Mouse (Mus musculus) erythroblast, embryonic 14.5 days (primary cell): ENCODE data around the gene Eif4enif1. TPM values are rescaled to one million over a fixed set of nuclear protein-coding genes. Genes with fewer than 3 reads are reported as not detected.

Experiments
- H3K27me3 ChIP-seq: 2 replicates; pipeline ENCODE4 v1.6.1; 2012; ENCODE audit warnings: inconsistent platforms; ENCODE audit not compliant: control insufficient read depth
- H3K36me3 ChIP-seq: 2 replicates; pipeline ENCODE4 v1.6.1; 2012; ENCODE audit warnings: mild to moderate bottlenecking, inconsistent platforms; ENCODE audit not compliant: control insufficient read depth
- H3K4me1 ChIP-seq: 2 replicates; pipeline ENCODE4 v1.6.1; 2012; ENCODE audit warnings: inconsistent platforms; ENCODE audit not compliant: control insufficient read depth
- H3K4me3 ChIP-seq: replicated peaks from 2 replicates; pipeline ENCODE3; 2012; ENCODE audit warnings: moderate library complexity, mild to moderate bottlenecking, inconsistent platforms
- H3K9me3 ChIP-seq: 2 replicates; pipeline ENCODE4 v1.6.1; 2012; ENCODE audit warnings: low read length, inconsistent platforms, mixed read lengths; ENCODE audit not compliant: control insufficient read depth
- GATA1 ChIP-seq: IDR thresholded peaks from 2 replicates; pipeline ENCODE4 v1.6.1; 2012; ENCODE audit warnings: low read length, inconsistent platforms, mixed read lengths
- TAL1 ChIP-seq: IDR thresholded peaks from 3 replicates; pipeline ENCODE4 v1.6.1; 2012; ENCODE audit warnings: low read length, inconsistent platforms, mixed read lengths
- polyA plus RNA-seq: library from polyadenylated mRNA; stranded (reverse); fragments of >175 nt; gene quantifications from 2 replicates; pipeline ENCODE4 v1.2.3, GENCODE M21; 2012

The Eif4enif1 gene
- polyA plus RNA-seq, 1 experiment, result 7.0 TPM

- no peaks in the 10 kb centered on the region for H3K9me3 ChIP-seq
- H3K4me3 ChIP-seq, result peak overlapping the region; percentile 92
- peaks cover 64% of the 10 kb centered on the region for H3K4me1 ChIP-seq
- no peak for TF ChIP-seq GATA1
- TF ChIP-seq TAL1, result no peak
- peaks cover 20% of the 10 kb centered on the region for H3K27me3 ChIP-seq
- peaks cover 26% of the 10 kb centered on the region for H3K36me3 ChIP-seq
Measured at GRCm38 (mm10) chr11:3289803-3290639, 87.8 kb downstream of the Eif4enif1 start.

- Histone ChIP-seq H3K9me3 (no peaks in the 10 kb centered on the region), H3K4me1 (peaks cover 68% of the 10 kb centered on the region), H3K27me3 (peaks cover 20% of the 10 kb centered on the region), H3K4me3 (peak overlapping the region; percentile 92), H3K36me3 (peaks cover 33% of the 10 kb centered on the region)
- no peak for TF ChIP-seq GATA1
- no peak for TF ChIP-seq TAL1
Measured at GRCm38 (mm10) chr11:3290640-3291310, 88.6 kb downstream of the Eif4enif1 start.

DNA sequence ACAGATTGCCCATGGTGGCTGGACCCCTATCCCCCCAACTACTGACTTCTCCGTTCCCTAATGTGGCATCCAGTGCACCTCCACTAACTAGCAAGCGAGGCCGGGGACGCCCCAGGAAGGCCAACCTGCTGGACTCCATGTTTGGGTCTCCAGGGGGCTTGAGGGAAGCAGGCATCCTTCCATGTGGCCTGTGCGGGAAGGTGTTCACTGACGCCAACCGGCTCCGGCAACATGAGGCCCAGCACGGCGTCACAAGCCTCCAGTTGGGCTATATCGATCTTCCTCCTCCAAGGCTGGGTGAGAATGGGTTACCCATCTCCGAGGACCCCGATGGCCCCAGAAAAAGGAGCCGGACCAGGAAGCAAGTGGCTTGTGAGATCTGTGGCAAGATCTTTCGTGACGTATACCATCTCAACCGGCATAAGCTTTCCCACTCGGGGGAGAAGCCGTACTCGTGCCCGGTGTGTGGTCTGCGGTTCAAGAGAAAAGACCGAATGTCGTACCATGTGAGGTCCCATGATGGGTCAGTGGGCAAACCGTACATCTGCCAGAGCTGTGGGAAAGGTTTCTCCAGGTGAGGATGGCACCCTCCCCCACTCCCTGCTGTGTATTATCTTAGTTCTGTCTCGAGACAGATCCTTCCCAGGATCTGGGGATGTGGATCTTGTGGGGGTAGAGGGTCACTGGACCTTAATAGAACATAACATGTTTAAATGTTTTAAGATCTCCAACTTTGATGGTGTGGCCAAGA is 89.3 kb downstream of the Eif4enif1 start:
- peaks cover 40% of the 10 kb centered on the region for H3K36me3 ChIP-seq
- TF ChIP-seq TAL1, result no peak
- no peak for TF ChIP-seq GATA1
- peak overlapping the region; percentile 92 for H3K4me3 ChIP-seq
- peaks cover 73% of the 10 kb centered on the region for H3K4me1 ChIP-seq
- H3K9me3 ChIP-seq, result no peaks in the 10 kb centered on the region
- peaks cover 20% of the 10 kb centered on the region for H3K27me3 ChIP-seq

- peak overlapping the region; percentile 92 for H3K4me3 ChIP-seq
- TF ChIP-seq TAL1, result no peak
- TF ChIP-seq GATA1, result no peak
- no peaks in the 10 kb centered on the region for H3K9me3 ChIP-seq
- peaks cover 19% of the 10 kb centered on the region for H3K27me3 ChIP-seq
- peaks cover 73% of the 10 kb centered on the region for H3K4me1 ChIP-seq
- H3K36me3 ChIP-seq, result peaks cover 46% of the 10 kb centered on the region
Measured at GRCm38 (mm10) chr11:3292062-3292421, 89.8 kb downstream of the Eif4enif1 start.

- Histone ChIP-seq H3K36me3 (peaks cover 53% of the 10 kb centered on the region), H3K4me3 (peak overlapping the region; percentile 92), H3K9me3 (no peaks in the 10 kb centered on the region), H3K27me3 (peaks cover 15% of the 10 kb centered on the region), H3K4me1 (peaks cover 73% of the 10 kb centered on the region)
- TF ChIP-seq TAL1 (no peak), GATA1 (no peak)
Measured at GRCm38 (mm10) chr11:3292711-3293249, 90.6 kb downstream of the Eif4enif1 start.

- H3K4me1 ChIP-seq, result peaks cover 70% of the 10 kb centered on the region
- peaks cover 59% of the 10 kb centered on the region for H3K36me3 ChIP-seq
Measured at GRCm38 (mm10) chr11:3293361-3293760, 91.2 kb downstream of the Eif4enif1 start.

More at GRCm38 (mm10) chr11:3293361-3293760, 91.2 kb downstream of the Eif4enif1 start:
- no peaks in the 10 kb centered on the region for H3K9me3 ChIP-seq
- peak overlapping the region; percentile 92 for H3K4me3 ChIP-seq
- TF ChIP-seq TAL1, result no peak
- no peak for TF ChIP-seq GATA1
- peaks cover 9% of the 10 kb centered on the region for H3K27me3 ChIP-seq

Other genes with a start within 250 kb of the Eif4enif1 start
- 0.41 and 0.42 TPM in 2 replicates for gene Sfi1, start 8.9 kb upstream of the Eif4enif1 start, polyA plus RNA-seq
- 3.4 and 5.6 TPM in 2 replicates for gene Drg1, start 64.0 kb downstream of the Eif4enif1 start, polyA plus RNA-seq
- 1.8 and 2.0 TPM in 2 replicates for gene Patz1, start 86.5 kb downstream of the Eif4enif1 start, polyA plus RNA-seq
- 0.07 TPM in 1 of 2 replicates, not detected in the other for gene Pik3ip1, start 128.0 kb downstream of the Eif4enif1 start, polyA plus RNA-seq
- gene Limk2, start 206.8 kb downstream of the Eif4enif1 start, polyA plus RNA-seq, result 1.4 and 1.6 TPM in 2 replicates
- 0.06 and 0.08 TPM in 2 replicates for gene Rnf185, start 250.0 kb downstream of the Eif4enif1 start, polyA plus RNA-seq